Mouse (Mus musculus): ENCODE measurements at regions not wholly inside any gene's neighbourhood (a gene's known extent, or its start where the extent isn't known, plus 50 kb on each side); places are given as distances from the start of the nearest gene placed in this dataset.

DNA sequence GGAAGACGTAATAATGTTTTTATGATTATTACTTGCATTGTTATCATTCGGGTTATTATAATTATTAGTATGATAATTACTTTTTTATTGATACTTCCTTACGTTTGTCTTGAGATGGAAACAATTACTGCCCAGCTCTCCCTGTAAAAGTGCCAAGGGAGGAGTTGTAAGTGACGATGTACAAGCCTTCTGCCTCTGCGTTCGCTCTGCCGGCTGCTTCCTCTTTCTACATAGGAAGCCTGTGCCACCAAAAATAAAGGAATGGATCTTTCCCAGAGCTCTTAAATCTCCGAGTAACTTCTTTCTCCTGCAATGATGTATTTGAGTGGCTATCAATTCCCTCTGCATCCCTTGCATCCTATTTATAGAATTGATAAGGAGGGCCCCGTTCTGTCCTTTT is 249.2 kb downstream of the Gxylt1 start:
- TF ChIP-seq POLR2A (IDR thresholded peaks at IDR 0.05; ENCODE audit: control insufficient read depth in 1 of 2, insufficient read depth in 1 of 2, low read depth in 1 of 2, low read length in 2 of 2, poor library complexity in 1 of 2): no peak
- no peak for TF ChIP-seq ELF1 (IDR thresholded peaks at IDR 0.05; ENCODE audit: low read depth, low read length)
- TF ChIP-seq MAZ (IDR thresholded peaks at IDR 0.05; ENCODE audit: low read depth, low read length): no peak
- TF ChIP-seq MXI1 (IDR thresholded peaks at IDR 0.05; ENCODE audit: low read depth, low read length): no peak
- no peak for TF ChIP-seq EP300 (IDR thresholded peaks at IDR 0.05; ENCODE audit: low read depth in 1 of 2, low read length in 2 of 2)
- no peak for TF ChIP-seq CTCF (IDR thresholded peaks at IDR 0.05 in 2 of 3, conservative IDR thresholded peaks at IDR 0.05 in 1 of 3; ENCODE audit: control insufficient read depth in 1 of 3, insufficient read depth in 1 of 3, low read depth in 2 of 3, low read length in 3 of 3, poor library complexity in 1 of 3, severe bottlenecking in 1 of 3)
